Mouse (Mus musculus): Measurements from ENCODE around the gene Nckap5.

Nckap5 gene

GRCm38 (mm10) chr1:126765506-126766170 is 65.0 kb downstream of the Nckap5 start:
- in situ Hi-C loops (cut with MboI) = no loop called here

- in situ Hi-C loops (cut with MboI) = no loop called here
These were observed 66.4 kb downstream of the Nckap5 start for GRCm38 (mm10) chr1:126764201-126764600.

DNA sequence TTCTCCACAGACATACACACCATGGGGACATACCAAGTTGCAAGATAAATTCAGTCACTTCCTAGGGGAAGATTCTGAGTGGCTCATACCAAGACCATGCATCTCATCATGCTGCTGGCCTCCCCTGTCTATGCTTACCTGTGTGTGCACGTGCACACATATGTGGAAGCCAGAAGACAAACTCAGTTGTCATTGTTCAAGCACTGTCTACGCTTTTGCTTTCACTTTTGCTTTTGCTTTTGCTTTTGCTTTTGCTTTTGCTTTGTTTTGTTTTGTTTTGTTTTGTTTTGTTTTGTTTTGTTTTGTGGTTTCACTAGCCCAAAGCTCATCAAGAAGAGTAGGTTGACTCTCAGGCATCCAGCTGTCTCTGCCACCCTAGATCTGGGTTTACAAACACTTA is 67.4 kb downstream of the Nckap5 start:
- in situ Hi-C loops (cut with MboI) = no loop called here

- in situ Hi-C loops (cut with MboI) = no loop called here
These were observed 70.2 kb downstream of the Nckap5 start for GRCm38 (mm10) chr1:126760386-126760785.

GRCm38 (mm10) chr1:126755682-126756081 is 74.9 kb downstream of the Nckap5 start:
- in situ Hi-C loops (cut with MboI) = no loop called here

GRCm38 (mm10) chr1:126753611-126754010 is 77.0 kb downstream of the Nckap5 start:
- in situ Hi-C loops (cut with MboI) = no loop called here

DNA sequence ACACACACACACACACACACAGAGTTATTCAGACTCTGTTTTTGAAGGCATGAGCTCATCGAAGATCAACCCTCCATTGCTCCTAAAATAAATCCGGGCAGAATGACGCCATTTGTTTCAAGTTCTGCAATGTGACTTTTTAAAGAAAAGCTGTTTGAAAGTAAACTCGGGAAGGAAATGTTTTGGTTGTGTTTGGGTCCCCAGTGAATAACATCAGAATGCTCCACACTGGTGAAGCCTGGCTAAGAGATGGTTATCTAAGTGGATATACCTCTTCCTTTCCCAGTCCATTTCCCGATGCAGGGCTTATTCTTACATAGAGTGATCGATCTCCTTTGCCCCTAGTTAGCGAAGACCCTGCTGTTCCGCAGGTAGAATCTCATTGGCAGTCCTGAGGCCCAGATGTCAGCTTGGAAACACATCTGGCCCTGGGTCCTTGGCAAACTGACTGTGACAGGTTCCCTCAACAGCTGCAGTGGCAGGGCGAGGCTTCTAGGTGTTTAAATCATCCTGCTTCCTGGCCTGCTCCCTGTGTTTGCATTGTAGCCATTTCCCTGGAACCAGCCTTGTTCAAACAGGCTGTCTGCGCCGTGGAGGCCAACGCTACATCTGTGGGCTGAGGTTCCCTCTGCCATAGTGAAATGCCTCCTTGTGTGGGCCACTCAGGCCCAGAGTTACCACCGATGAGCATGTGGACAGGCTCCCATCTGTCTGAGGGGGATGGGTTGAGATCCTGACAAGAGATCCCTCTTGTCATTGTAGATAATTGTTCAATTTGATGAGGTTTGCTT is 78.2 kb downstream of the Nckap5 start:
- in situ Hi-C loops (cut with MboI) = no loop called here

GRCm38 (mm10) chr1:126751137-126751536 is 79.5 kb downstream of the Nckap5 start:
- in situ Hi-C loops (cut with MboI) = no loop called here

DNA sequence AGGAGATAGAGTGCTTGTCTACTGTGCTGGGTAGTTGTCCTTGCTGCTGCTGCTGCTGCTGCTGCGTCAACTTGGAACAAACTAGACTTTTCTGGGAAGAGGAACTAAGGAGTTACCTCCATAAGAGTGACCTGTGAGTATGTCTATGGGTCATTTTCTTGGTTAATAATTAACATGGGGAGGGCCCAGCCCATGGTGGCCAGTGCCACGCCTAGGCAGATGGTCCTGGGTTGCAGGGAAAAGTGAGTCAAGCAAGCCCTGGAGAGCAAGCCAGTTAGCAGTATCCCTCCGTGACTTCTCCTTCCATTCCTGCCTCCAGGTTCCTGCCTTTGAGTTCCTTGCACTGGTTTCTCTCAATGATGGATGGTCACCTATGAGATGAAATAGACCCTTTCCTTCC is 80.4 kb downstream of the Nckap5 start:
- in situ Hi-C loops (cut with MboI) = no loop called here

- in situ Hi-C loops (cut with MboI) = no loop called here
These were observed 82.7 kb downstream of the Nckap5 start for GRCm38 (mm10) chr1:126747914-126748313.

DNA sequence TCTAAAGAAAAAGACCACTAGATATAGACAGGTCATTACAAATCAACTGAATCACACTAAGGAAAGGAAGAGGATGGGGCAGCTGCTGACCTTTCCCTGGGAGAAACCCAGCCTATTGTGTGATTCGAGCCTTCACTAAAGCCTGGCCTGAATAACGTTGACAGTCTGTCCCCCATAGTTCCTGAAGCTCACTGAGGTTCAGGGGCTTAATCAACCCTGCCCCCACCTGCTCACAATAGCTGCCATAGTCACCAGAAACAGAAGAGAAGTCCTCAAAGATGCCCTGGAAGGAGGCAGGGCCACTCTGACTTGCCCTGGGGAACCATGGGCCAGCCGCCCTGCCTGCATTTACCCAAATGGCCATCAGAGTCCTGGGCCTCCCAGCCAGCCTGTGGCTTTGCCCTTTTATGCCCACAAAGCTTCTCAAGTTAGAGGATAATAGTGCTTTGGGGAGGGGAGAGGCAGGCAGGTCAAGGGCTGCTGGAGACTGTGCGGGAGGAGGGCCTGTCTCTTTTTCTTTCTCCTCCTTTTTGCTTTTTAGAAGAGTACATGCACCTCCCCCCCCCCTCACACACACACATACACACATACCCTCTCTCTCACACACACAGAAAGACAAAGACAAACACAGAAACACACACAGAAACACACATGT is 85.0 kb downstream of the Nckap5 start:
- in situ Hi-C loops (cut with MboI) = no loop called here

DNA sequence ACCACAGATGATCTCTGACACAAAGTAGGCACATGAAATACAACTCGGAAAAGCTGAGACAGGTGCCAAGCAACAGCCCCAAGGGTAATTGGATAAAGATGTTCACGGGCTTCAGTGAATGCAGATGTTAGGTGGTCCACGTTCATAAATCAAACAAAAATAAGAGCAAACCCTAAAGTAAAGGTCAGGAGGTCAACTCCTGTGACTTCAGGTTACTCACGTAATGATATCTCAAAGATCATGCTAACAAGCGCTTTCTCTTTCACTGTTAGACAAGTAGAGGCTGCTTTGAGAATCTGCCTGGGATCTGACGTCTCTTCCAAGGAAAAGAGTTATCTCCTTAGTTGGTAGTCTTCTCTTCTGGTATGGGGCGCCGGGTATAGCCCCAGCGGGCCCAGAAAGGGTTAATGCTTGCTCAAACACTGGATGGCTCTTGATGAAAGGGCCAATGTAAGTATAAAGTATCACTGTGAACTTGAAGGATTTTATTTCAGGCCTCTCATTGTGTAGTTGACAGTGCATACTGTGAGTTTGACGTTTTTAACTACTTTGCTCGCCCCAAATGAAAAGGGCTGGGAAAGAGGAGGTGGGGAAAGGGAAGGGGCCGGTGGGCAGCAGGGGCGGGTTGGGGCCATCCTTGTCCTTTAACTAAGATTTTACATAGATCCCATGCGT is 85.8 kb downstream of the Nckap5 start:
- in situ Hi-C loops (cut with MboI) = no loop called here

GRCm38 (mm10) chr1:126738291-126738640 is 92.3 kb downstream of the Nckap5 start:
- in situ Hi-C loops (cut with MboI) = no loop called here

DNA sequence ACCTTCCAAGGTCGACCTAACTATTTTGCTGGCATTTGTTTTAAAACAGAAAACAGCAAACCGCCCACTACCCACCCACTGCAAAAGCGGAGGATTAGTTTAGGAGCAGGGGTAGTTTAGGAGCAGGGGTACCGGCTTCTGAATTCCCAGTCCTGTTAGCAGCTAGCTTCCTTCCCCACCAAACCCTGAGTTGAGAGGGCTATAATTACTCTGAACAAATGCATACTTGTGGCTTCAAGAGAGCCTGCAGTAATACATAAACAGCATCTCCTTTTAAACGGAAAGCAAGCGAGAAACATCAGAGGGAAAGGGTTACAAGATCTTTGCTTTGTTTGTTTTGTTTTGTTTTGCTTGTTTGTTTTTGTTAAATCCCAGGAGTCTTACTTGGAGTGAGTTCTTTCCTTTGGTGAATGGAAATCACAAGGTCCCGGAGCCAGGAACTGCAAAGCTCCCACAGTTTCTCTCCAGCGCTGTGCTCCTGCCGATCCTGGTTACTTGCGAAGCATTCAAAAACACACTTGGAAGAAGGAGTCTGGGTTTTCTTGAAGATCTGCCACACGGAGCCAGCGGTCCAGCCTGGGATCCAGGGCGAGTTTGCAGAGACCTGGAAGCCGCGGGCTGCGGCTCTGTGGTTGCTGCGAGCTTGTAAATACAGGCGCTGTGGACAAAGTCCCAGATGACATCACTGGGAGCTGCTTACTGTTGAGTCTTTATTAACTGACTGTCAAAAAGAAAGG is 92.9 kb downstream of the Nckap5 start:
- in situ Hi-C loops (cut with MboI) = no loop called here

GRCm38 (mm10) chr1:126731691-126732090 is 98.9 kb downstream of the Nckap5 start:
- in situ Hi-C loops (cut with MboI) = no loop called here

GRCm38 (mm10) chr1:126726400-126727055 is 104.1 kb downstream of the Nckap5 start:
- in situ Hi-C loops (cut with MboI) = no loop called here

- in situ Hi-C loops (cut with MboI) = no loop called here
These were observed 104.8 kb downstream of the Nckap5 start for GRCm38 (mm10) chr1:126725628-126726367.

- in situ Hi-C loops (cut with MboI) = no loop called here
These were observed 108.7 kb downstream of the Nckap5 start for GRCm38 (mm10) chr1:126721917-126722316.

GRCm38 (mm10) chr1:126719733-126720348 is 110.8 kb downstream of the Nckap5 start:
- in situ Hi-C loops (cut with MboI) = no loop called here

DNA sequence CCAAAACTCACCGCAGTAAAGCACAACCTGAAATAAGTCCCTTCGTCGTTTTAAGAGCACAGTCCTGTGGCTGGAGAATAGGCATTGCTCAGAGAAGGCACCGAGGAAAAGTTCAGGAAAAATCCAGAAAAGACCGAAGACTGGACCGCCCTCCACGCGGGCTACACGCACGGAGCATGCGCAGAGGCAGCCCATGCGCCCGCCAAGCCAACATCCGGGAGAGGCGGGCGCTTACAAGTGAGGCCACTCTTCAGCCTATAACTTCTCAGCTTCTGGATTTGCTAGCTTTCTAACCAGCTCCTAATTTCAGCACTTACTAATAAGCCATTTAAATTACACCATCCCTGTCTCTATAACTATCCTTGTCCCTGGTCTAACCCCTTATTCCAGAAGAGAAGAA is 124.0 kb downstream of the Nckap5 start:
- in situ Hi-C loops (cut with MboI) = no loop called here

Data from mature B cell (primary cell).